Mouse (Mus musculus): Measurements from ENCODE around the gene Adgrg3. TPM values are rescaled to one million over a fixed set of nuclear protein-coding genes. Genes with fewer than 3 reads are reported as not detected.

Adgrg3 gene
- polyA plus RNA-seq, 1 experiment from 2014 or later = 3.1 TPM

DNA sequence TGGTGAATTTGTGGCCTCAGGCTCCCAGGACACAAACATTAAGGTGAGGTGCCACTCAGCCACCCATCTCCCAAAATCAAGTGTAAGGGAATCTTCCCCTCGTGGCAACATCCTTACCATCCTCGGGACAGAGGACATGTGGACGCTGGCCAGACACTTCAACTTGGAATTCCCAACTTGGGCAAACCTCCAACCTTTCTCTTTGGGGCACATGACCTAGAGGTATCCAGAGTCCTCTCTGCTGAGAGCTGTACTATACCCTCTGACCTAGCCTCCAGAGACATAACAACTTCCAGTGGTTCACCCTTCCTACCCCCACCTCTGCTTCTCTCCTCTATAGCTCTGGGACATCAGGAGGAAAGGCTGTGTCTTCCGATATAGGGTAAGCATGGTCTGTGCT lies 76.1 kb downstream of the Adgrg3 start:
- WGBS = 83% methylated on average over 4 of the region's 4 CpGs
- Histone ChIP-seq H3K27ac (no peak overlapping the region), H3K9me3 (no peaks in the 10 kb centered on the region), H3K4me1 (no peaks in the 10 kb centered on the region), H3K9ac (no peak overlapping the region), H3K36me3 (peaks cover 15% of the 10 kb centered on the region), H3K27me3 (replicated peaks) (no peaks in the 10 kb centered on the region), H3K4me3 (replicated peaks) (no peak overlapping the region), H3K4me2 (no peak overlapping the region)
- ATAC-seq (ENCODE audit: insufficient read depth, low FRiP score, low read depth) = no peak

Other genes with a start within 250 kb of the Adgrg3 start
- 10.1 and 14.3 TPM in 2 replicates for gene Cx3cl1, start 245.7 kb upstream of the Adgrg3 start, polyA plus RNA-seq (2015; fragmentation: Nextera tagmentation; extraction: Ambion mirVana)
- gene Ccl17, start 207.2 kb upstream of the Adgrg3 start, polyA plus RNA-seq (2015; fragmentation: Nextera tagmentation; extraction: Ambion mirVana) = 0.39 TPM in 1 of 2 replicates, not detected in the other
- gene Coq9, start 179.4 kb upstream of the Adgrg3 start, polyA plus RNA-seq (2015; fragmentation: Nextera tagmentation; extraction: Ambion mirVana) = 75.8 and 84.2 TPM in 2 replicates
- gene Ciapin1, start 179.3 kb upstream of the Adgrg3 start, polyA plus RNA-seq (2015; fragmentation: Nextera tagmentation; extraction: Ambion mirVana) = 89.4 and 91.5 TPM in 2 replicates
- gene Polr2c, start 160.2 kb upstream of the Adgrg3 start, polyA plus RNA-seq (2015; fragmentation: Nextera tagmentation; extraction: Ambion mirVana) = 133 and 134 TPM in 2 replicates
- 26.9 and 29.8 TPM in 2 replicates for gene Dok4, start 141.4 kb upstream of the Adgrg3 start, polyA plus RNA-seq (2015; fragmentation: Nextera tagmentation; extraction: Ambion mirVana)
- 25.8 and 26.5 TPM in 2 replicates for gene Ccdc102a, start 99.6 kb upstream of the Adgrg3 start, polyA plus RNA-seq (2015; fragmentation: Nextera tagmentation; extraction: Ambion mirVana)
- 0.59 and 0.65 TPM in 2 replicates for gene Adgrg5, start 94.0 kb upstream of the Adgrg3 start, polyA plus RNA-seq (2015; fragmentation: Nextera tagmentation; extraction: Ambion mirVana)
- 42.7 and 47.9 TPM in 2 replicates for gene Adgrg1, start 42.9 kb upstream of the Adgrg3 start, polyA plus RNA-seq (2015; fragmentation: Nextera tagmentation; extraction: Ambion mirVana)
- gene Drc7, start 37.4 kb downstream of the Adgrg3 start, polyA plus RNA-seq (2015; fragmentation: Nextera tagmentation; extraction: Ambion mirVana) = 0.08 TPM in 1 of 2 replicates, not detected in the other
- gene Katnb1, start 63.5 kb downstream of the Adgrg3 start, polyA plus RNA-seq (2015; fragmentation: Nextera tagmentation; extraction: Ambion mirVana) = 15.1 and 19.7 TPM in 2 replicates
- gene Kifc3, start 185.1 kb downstream of the Adgrg3 start, polyA plus RNA-seq (2015; fragmentation: Nextera tagmentation; extraction: Ambion mirVana) = 21.2 and 23.1 TPM in 2 replicates

Measured in stomach, embryonic 15.5 days (tissue).